Mouse (Mus musculus): ENCODE measurements at regions not wholly inside any gene's neighbourhood (a gene's known extent, or its start where the extent isn't known, plus 50 kb on each side); places are given as distances from the start of the nearest gene placed in this dataset.
A peak's percentile ranks its signal among the peaks of the same experiment; 100 is the strongest.

DNA sequence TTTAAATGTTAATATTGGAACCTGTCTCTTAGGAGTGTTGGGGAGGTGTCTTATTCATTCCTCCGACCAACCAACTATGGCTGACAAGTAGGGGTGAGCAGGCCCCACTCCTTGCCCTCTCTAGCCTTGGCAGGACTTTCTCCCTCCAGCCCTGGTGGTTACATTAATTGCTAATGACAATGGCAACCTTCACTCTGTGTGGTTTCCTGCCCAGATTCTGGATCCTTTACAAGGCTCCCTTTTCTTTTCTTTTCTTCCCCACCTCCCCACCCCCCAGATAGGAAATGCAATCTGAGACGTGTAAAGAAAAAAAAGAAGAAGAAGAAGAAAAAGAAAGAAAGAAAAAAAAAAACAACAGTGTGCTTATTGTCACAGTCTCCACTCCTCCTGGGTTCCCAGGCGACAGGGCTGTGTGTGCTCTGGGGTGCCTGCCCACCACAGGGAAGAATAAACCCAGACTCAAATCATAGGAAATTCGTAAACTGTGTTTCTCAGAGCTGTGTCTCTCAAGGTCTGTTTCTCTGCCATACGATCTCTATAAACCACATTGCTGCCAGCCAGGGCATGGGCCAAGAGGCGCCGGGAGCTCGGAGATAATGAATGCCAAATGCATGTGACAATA, 637.6 kb downstream of the Insc start:
- DNase-seq = peak; percentile 4 to 5

DNA sequence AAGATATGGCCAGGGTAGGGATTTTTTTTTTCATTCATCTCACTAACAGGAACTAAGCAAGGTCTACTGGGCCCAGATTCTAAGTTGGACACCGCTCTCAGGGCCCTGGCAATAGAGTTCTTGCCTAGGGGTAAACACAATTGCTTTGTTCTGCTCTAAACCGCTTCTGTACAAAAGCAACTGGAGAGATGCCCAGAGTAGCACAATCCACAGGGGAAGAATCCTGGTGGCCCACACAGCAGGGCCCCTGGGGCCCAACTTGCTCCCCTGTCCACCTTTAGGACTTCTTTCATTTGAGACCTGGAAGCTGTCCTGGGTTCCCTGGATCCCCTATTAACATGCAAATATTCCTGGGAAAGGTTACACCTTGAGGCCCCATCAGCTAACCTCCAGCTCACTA, 639.4 kb downstream of the Insc start:
- DNase-seq = no peak

DNA sequence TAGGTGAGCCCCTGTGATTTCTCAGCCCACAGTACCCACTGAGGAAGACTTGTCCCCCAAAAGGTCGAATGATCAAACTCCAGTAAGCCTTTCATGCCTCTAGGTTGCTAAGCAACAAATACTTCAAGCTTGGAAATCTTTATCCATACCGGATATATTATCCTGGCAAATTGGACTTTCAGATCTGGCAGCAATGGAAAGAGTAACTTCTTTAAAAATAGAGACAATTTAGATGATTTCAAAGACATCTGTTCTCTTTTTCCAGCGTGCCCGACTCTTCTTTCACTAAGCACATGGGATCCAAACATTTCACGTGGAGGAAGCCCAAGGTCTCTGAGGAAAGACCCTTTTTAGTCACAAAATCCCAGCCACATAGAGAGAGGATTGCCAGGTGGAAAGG, 645.4 kb downstream of the Insc start:
- no peak for DNase-seq

DNA sequence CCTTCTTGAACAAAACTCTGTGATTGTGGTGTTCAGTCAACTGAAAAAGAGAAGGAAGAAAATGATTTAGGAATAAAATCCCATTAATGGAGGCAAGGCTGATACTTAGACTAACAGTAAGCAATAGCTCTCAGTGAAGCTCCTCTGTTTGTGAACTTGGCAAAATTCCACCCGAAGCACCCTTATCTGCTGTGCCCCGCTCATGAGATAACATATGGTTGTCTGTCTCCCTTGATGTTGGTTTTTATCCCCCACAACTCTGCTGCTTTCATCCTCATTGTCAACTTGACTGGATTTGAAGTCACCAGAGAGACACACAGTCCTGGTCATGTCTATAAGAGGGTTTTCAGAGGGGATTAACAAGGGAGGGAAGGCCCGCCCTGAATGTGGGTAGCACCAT, 646.1 kb downstream of the Sox6 start:
- no peak for DNase-seq

DNA sequence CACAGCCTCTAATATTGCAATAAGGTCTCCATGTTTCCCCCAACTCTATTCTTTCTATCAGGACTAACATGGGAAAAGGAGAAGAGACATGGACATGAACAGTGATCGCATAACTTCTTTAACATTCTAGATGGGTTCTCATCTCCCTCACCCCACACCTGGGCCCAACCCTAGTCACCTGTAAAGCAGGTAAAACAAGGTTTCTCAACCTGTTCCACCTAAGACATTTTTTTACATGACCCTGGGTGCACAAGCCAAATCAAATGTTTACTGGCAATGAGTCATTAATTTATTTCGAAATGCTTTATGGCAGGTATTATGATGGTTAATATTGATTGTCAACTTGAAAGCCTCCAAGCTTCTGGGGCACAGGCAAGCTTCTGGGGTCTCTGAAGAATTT, 640.4 kb downstream of the Sox6 start:
- DNase-seq = no peak

- no peak for DNase-seq
Observed at GRCm38 (mm10) chr7:115399461-115399860, 639.1 kb downstream of the Sox6 start.

- no peak for DNase-seq
Observed at GRCm38 (mm10) chr7:115407889-115408288, 630.7 kb downstream of the Sox6 start.

- DNase-seq = peak; percentile 19 to 28
Observed at GRCm38 (mm10) chr7:115408915-115409314, 629.7 kb downstream of the Sox6 start.

DNA sequence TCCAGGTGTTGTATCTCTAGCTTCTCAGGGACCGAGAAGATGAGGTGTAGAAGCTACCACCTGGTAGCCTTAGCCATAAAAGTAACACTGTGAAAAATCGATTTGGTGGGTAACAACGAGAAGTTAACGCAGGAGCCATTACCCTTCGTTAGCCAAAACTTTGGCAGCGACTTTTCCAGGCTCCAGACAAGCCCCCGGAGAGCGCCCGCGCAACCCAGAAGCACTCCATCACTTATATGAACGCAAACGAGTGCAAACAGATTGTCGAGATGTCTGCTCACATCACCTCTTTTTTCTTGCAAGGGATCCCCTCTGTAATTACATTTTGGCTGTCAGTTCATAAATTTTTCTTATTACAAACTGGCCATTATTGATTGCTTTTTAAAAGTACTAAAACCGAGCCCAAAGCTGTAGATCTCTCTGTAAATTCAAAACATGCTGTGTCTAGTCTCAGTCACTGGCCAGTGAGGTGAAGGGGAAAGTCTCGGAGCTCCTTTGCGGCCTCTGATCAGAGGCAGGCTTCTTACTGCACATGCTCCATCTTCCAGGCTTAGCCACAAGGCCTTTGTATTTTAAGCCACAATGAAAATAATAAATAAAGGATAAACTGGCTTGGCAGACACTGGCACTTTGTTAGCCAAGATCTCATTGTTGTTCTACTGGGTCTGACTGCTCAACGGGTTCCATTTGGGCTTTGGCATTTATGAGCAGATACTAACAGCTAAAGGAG, 627.9 kb downstream of the Sox6 start:
- no peak for DNase-seq

DNA sequence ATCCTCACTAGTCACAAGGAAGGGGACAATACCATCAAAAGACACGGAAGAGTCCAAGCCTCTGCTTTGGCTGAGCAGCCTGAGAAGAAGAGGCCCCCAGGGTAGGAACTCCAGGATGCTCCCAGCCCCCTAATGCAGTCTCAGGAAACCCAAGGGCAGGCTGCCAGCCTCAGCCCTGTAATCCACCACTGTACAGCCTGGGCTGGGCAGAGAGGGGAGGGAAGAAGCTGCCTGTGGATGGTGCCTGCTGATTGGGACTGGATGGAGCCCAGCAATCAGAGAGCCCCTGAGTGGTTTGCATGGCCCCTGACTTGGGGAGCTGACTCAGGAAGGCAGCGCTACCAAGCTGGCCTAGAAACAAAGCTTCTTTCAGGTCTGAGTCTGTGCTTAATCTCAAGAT, 627.1 kb downstream of the Sox6 start:
- no peak for DNase-seq

GRCm38 (mm10) chr7:115415147-115415561, 623.4 kb downstream of the Sox6 start:
- no peak for DNase-seq

Small RNA genes lying in the stretch of these regions (microRNA-seq; reads per million reads assigned to microRNA genes)
- 0 reads per million in 2 experiments for gene Gm27684

Measured in heart, adult 18-20 months (tissue).